Mouse (Mus musculus): ENCODE data around the gene BC017158. TPM values are rescaled to one million over a fixed set of nuclear protein-coding genes. Genes with fewer than 3 reads are reported as not detected.

The BC017158 gene
- 27.6 TPM for total RNA-seq (2023)

GRCm38 (mm10) chr7:128297617-128298480, at the start of gene BC017158:
BC017158 (minus strand) TSS chr7:128298170.

GRCm38 (mm10) chr7:128265411-128265810, 32.6 kb downstream of the BC017158 start, which contains the start of gene Slc5a2:
Slc5a2 (plus strand) TSS chr7:128265657.

GRCm38 (mm10) chr7:128246496-128247391, 51.2 kb downstream of the BC017158 start, which contains the start of gene Tgfb1i1:
Tgfb1i1 (plus strand) TSS chr7:128246812.

GRCm38 (mm10) chr7:128237927-128238778, 59.8 kb downstream of the BC017158 start, which contains the start of gene 9130023H24Rik:
9130023H24Rik (minus strand) TSS chr7:128238031.

GRCm38 (mm10) chr7:128236856-128237592, 60.9 kb downstream of the BC017158 start, which contains the start of gene Armc5:
Armc5 (plus strand) TSS chr7:128237342.

Other genes with a start within 250 kb of the BC017158 start
- gene Itgam, start 235.5 kb downstream of the BC017158 start, total RNA-seq (2023), result 3.2 TPM
- not detected for gene Gm49368, start 235.5 kb downstream of the BC017158 start, total RNA-seq (2023)
- 5.7 TPM for gene Itgax, start 168.6 kb downstream of the BC017158 start, total RNA-seq (2023)
- 3.2 TPM for gene Itgad, start 143.8 kb downstream of the BC017158 start, total RNA-seq (2023)
- gene Cox6a2, start 91.8 kb downstream of the BC017158 start, total RNA-seq (2023), result not detected
- 25.5 TPM for gene Armc5, start 60.8 kb downstream of the BC017158 start, total RNA-seq (2023)
- gene 9130023H24Rik, start 60.1 kb downstream of the BC017158 start, total RNA-seq (2023), result 3.2 TPM
- gene Tgfb1i1, start 51.4 kb downstream of the BC017158 start, total RNA-seq (2023), result 4.3 TPM
- not detected for gene Slc5a2, start 32.5 kb downstream of the BC017158 start, total RNA-seq (2023)
- 221 TPM for gene Rgs10, start 120.6 kb upstream of the BC017158 start, total RNA-seq (2023)
- 125 TPM for gene Tial1, start 163.5 kb upstream of the BC017158 start, total RNA-seq (2023)
- gene Bag3, start 225.4 kb upstream of the BC017158 start, total RNA-seq (2023), result 10.5 TPM

Measured in CD8-positive naive resting alpha-beta T cell, adult 57 days (primary cell).